Mouse (Mus musculus): ENCODE data around the gene Vav2. TPM values are rescaled to one million over a fixed set of nuclear protein-coding genes. Genes with fewer than 3 reads are reported as not detected.

Gene Vav2
- polyA plus RNA-seq, 1 experiment = 24.6 TPM

DNA sequence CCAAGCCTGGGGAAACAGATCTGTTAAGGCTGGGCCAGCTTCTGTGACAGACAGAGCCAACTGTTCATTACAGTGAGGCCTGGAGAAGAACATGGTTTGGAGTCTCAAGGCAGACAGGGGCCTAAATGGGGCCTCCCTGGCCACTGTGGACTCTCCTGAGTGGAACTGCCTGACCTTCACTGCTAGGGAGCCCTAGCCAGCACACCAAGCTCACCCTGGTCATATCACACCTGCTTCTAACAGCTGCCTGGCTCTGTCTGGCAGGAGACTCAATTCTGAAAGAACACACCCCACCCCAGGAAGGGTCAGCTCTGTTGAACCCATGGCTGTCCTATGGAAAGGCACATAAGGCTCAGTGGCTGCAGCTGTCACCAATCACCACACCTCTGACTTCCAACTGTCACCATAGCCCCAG is 44.3 kb upstream of the Vav2 start:
- Histone ChIP-seq H3K36me3 (ENCODE audit: control insufficient read depth, insufficient read depth, low read length, poor library complexity, severe bottlenecking) (peaks cover 2% of the 10 kb centered on the region; the same call in 1 of the 2 replicates), H3K27me3 (ENCODE audit: control insufficient read depth, insufficient read depth, low read length, poor library complexity, severe bottlenecking) (no peaks in the 10 kb centered on the region), H3K9me3 (replicated peaks; ENCODE audit: control insufficient read depth, insufficient read depth, low read length, poor library complexity, severe bottlenecking) (no peaks in the 10 kb centered on the region), H3K4me1 (ENCODE audit: control insufficient read depth, insufficient read depth, low read length) (peaks cover 13% of the 10 kb centered on the region), H3K9ac (ENCODE audit: low read depth, poor library complexity, severe bottlenecking) (no peak overlapping the region), H3K4me3 (ENCODE audit: low read depth, low read length) (no peak overlapping the region), H3K27ac (ENCODE audit: insufficient read depth, low read length) (no peak overlapping the region)
- TF ChIP-seq CTCF (IDR thresholded peaks at IDR 0.05; ENCODE audit: low read depth, low read length) = no peak
- no peak for TF ChIP-seq EP300 (IDR thresholded peaks at IDR 0.05; ENCODE audit: insufficient read depth, low read depth, low read length)
- no peak for TF ChIP-seq POLR2A (IDR thresholded peaks at IDR 0.05; ENCODE audit: insufficient read depth, low read length)

DNA sequence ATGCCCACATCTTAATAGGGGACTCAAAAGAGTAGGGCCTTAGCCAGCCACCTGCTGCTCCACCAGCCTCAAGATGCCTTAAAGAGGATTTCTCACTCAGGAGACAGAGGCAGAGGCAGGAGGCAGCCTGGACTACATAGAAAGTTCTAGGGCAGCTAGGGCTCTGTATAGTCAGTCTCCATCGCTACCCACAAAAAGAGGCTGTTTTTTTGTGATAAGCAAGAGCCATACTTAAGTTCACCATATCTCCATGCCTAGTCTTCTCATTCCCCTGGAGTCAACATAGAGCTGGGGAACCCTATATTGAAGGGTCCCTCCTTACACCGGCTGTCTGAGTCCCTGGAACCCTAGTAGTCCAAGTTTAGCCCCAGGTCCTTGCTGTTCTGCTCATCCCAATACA is 43.7 kb upstream of the Vav2 start:
- no peak overlapping the region for H3K4me3 ChIP-seq (ENCODE audit: low read depth, low read length)
- no peak overlapping the region for H3K9ac ChIP-seq (ENCODE audit: low read depth, poor library complexity, severe bottlenecking)
- H3K36me3 ChIP-seq (ENCODE audit: control insufficient read depth, insufficient read depth, low read length, poor library complexity, severe bottlenecking) = peaks cover 2% of the 10 kb centered on the region; the same call in 1 of the 2 replicates
- H3K27ac ChIP-seq (ENCODE audit: insufficient read depth, low read length) = no peak overlapping the region
- no peaks in the 10 kb centered on the region for H3K9me3 ChIP-seq (replicated peaks; ENCODE audit: control insufficient read depth, insufficient read depth, low read length, poor library complexity, severe bottlenecking)
- TF ChIP-seq CTCF (IDR thresholded peaks at IDR 0.05; ENCODE audit: low read depth, low read length) = no peak
- no peak for TF ChIP-seq POLR2A (IDR thresholded peaks at IDR 0.05; ENCODE audit: insufficient read depth, low read length)
- no peak for TF ChIP-seq EP300 (IDR thresholded peaks at IDR 0.05; ENCODE audit: insufficient read depth, low read depth, low read length)
- no peaks in the 10 kb centered on the region for H3K27me3 ChIP-seq (ENCODE audit: control insufficient read depth, insufficient read depth, low read length, poor library complexity, severe bottlenecking)
- peaks cover 13% of the 10 kb centered on the region for H3K4me1 ChIP-seq (ENCODE audit: control insufficient read depth, insufficient read depth, low read length)

DNA sequence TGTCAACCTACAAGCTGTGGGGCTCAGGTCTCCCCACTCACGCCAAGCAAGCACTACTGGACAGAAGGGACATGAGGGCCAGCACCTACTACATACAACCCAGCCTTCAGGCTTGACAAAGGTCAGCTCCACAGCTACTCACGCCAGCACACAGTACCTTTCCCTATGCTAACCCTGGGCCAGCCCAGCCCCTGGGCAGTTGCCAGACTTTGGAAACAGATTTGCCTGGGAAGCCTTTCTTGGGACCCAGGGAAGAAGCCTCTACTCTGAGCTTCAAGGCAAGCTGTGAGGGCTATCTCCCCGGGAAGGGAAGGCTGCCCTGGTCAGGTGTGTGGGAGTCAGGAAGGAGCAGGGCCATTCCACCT is 43.1 kb upstream of the Vav2 start:
- Histone ChIP-seq H3K27me3 (ENCODE audit: control insufficient read depth, insufficient read depth, low read length, poor library complexity, severe bottlenecking) (no peaks in the 10 kb centered on the region), H3K9me3 (replicated peaks; ENCODE audit: control insufficient read depth, insufficient read depth, low read length, poor library complexity, severe bottlenecking) (no peaks in the 10 kb centered on the region), H3K27ac (ENCODE audit: insufficient read depth, low read length) (no peak overlapping the region), H3K9ac (ENCODE audit: low read depth, poor library complexity, severe bottlenecking) (no peak overlapping the region), H3K36me3 (ENCODE audit: control insufficient read depth, insufficient read depth, low read length, poor library complexity, severe bottlenecking) (peaks cover 2% of the 10 kb centered on the region; the same call in 1 of the 2 replicates), H3K4me3 (ENCODE audit: low read depth, low read length) (no peak overlapping the region), H3K4me1 (ENCODE audit: control insufficient read depth, insufficient read depth, low read length) (peaks cover 13% of the 10 kb centered on the region)
- TF ChIP-seq POLR2A (IDR thresholded peaks at IDR 0.05; ENCODE audit: insufficient read depth, low read length) (no peak), CTCF (IDR thresholded peaks at IDR 0.05; ENCODE audit: low read depth, low read length) (no peak), EP300 (IDR thresholded peaks at IDR 0.05; ENCODE audit: insufficient read depth, low read depth, low read length) (no peak)

DNA sequence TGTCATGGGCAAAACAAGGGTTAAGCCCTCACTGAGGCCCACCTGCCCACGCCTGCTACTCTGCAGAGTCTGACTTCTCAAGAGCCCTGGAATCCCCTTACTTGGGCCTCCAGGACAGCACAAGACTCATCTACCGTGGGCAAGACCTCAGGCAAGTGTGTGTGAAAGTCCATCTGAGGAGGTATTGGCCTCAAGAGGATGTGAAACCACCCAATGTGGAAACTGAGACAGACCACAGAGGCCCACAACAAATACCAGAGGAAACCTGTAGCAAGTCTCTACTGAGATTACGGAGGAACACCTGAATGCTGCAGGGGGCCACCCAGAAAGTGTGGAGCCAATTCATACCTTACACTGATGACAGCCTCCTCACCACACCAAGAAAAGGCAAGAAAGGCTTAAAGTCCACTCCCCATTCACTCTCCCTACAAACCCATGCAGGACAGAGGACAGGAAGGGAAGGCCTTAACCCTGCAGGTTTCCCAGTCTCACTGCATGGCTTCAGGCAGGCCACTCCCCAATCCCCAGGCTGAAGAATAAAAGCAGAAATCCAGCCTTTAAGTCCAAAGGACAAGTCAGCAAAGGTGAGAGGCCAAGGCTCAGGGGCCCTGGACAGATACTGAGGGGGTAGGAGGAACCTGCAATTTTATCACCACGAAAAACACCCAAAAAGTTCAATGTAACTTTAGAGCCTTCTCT is 42.6 kb upstream of the Vav2 start:
- Histone ChIP-seq H3K4me1 (ENCODE audit: control insufficient read depth, insufficient read depth, low read length) (peaks cover 13% of the 10 kb centered on the region), H3K27ac (ENCODE audit: insufficient read depth, low read length) (no peak overlapping the region), H3K36me3 (ENCODE audit: control insufficient read depth, insufficient read depth, low read length, poor library complexity, severe bottlenecking) (peaks cover 2% of the 10 kb centered on the region; the same call in 1 of the 2 replicates), H3K9ac (ENCODE audit: low read depth, poor library complexity, severe bottlenecking) (no peak overlapping the region), H3K4me3 (ENCODE audit: low read depth, low read length) (no peak overlapping the region), H3K9me3 (replicated peaks; ENCODE audit: control insufficient read depth, insufficient read depth, low read length, poor library complexity, severe bottlenecking) (no peaks in the 10 kb centered on the region), H3K27me3 (ENCODE audit: control insufficient read depth, insufficient read depth, low read length, poor library complexity, severe bottlenecking) (no peaks in the 10 kb centered on the region)
- TF ChIP-seq EP300 (IDR thresholded peaks at IDR 0.05; ENCODE audit: insufficient read depth, low read depth, low read length) (no peak), POLR2A (IDR thresholded peaks at IDR 0.05; ENCODE audit: insufficient read depth, low read length) (no peak), CTCF (IDR thresholded peaks at IDR 0.05; ENCODE audit: low read depth, low read length) (no peak)

DNA sequence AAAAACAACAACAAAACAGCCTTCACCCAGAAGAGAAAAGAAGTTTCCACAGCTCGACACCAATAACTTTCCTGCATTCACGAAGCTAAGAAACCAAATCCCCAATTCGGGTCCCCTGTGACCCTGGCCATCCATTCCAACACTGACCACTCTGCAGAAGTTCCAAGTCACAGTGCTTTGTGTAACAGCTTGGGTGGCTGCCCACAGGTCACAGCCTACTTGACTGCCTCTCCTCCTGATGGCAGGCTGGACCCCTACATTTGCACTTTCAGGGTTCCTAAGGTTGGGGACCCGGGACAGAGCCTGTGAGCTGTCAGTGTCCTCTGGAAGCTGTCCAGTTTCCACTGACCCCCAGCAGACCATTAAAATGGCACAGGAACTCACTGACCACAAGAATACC is 36.1 kb upstream of the Vav2 start:
- H3K4me1 ChIP-seq (ENCODE audit: control insufficient read depth, insufficient read depth, low read length) = no peaks in the 10 kb centered on the region
- no peak overlapping the region for H3K9ac ChIP-seq (ENCODE audit: low read depth, poor library complexity, severe bottlenecking)
- peaks cover 50% of the 10 kb centered on the region for H3K36me3 ChIP-seq (ENCODE audit: control insufficient read depth, insufficient read depth, low read length, poor library complexity, severe bottlenecking)

DNA sequence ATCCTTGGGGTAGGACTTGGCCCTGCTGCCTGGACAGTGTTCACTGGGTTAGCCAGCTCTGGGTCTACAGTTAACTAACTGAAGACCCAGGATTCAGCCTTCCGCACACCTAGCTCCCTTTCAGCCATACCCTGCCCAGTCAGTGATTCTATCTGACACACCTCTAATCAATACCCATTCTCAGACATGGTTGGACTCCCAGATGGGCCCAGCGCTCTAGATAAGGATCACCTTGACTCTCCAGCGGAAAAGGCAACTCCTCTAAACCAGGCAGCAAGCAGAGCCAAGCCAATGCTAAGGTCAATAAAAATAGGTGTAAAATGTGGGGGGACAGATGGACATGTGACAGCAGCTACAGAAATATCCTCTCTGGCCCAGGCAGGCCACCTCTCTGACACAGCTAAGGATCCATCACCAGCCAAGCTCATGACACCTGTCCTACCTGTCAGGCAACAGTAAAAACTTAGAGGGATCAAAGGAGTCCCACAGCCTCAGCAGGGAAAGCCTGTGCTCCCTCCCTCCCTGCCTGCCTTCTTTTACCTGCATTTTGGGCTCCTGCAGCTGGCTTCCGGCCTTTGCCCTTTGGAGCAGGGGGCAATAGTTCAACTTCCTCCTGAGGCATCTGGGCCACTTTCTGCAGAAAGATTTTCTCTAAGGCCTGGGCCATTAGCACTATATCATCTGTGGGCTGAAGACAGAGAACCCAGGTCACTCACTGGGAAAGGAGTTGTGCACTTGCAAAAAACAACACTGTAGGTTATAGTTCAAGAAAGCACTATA is 35.2 kb upstream of the Vav2 start:
- H3K27me3 ChIP-seq (ENCODE audit: control insufficient read depth, insufficient read depth, low read length, poor library complexity, severe bottlenecking) = no peaks in the 10 kb centered on the region
- no peak overlapping the region for H3K4me3 ChIP-seq (ENCODE audit: low read depth, low read length)
- H3K27ac ChIP-seq (ENCODE audit: insufficient read depth, low read length) = no peak overlapping the region
- no peak overlapping the region for H3K9ac ChIP-seq (ENCODE audit: low read depth, poor library complexity, severe bottlenecking)
- H3K36me3 ChIP-seq (ENCODE audit: control insufficient read depth, insufficient read depth, low read length, poor library complexity, severe bottlenecking) = peaks cover 50% of the 10 kb centered on the region
- H3K9me3 ChIP-seq (replicated peaks; ENCODE audit: control insufficient read depth, insufficient read depth, low read length, poor library complexity, severe bottlenecking) = no peaks in the 10 kb centered on the region
- TF ChIP-seq CTCF (IDR thresholded peaks at IDR 0.05; ENCODE audit: low read depth, low read length) (no peak), EP300 (IDR thresholded peaks at IDR 0.05; ENCODE audit: insufficient read depth, low read depth, low read length) (no peak), POLR2A (IDR thresholded peaks at IDR 0.05; ENCODE audit: insufficient read depth, low read length) (no peak)
- peaks cover 3% of the 10 kb centered on the region for H3K4me1 ChIP-seq (ENCODE audit: control insufficient read depth, insufficient read depth, low read length)

More for the DNA sequence above, 36.1 kb upstream of the Vav2 start:
- Histone ChIP-seq H3K27me3 (ENCODE audit: control insufficient read depth, insufficient read depth, low read length, poor library complexity, severe bottlenecking) (no peaks in the 10 kb centered on the region), H3K9me3 (replicated peaks; ENCODE audit: control insufficient read depth, insufficient read depth, low read length, poor library complexity, severe bottlenecking) (no peaks in the 10 kb centered on the region), H3K27ac (ENCODE audit: insufficient read depth, low read length) (no peak overlapping the region), H3K4me3 (ENCODE audit: low read depth, low read length) (no peak overlapping the region)
- TF ChIP-seq CTCF (IDR thresholded peaks at IDR 0.05; ENCODE audit: low read depth, low read length) (no peak), POLR2A (IDR thresholded peaks at IDR 0.05; ENCODE audit: insufficient read depth, low read length) (no peak), EP300 (IDR thresholded peaks at IDR 0.05; ENCODE audit: insufficient read depth, low read depth, low read length) (no peak)

All from ES-Bruce4 (cell line).